Mouse (Mus musculus) myocyte (in vitro differentiated cells): ENCODE measurements at regions not wholly inside any gene's neighbourhood (a gene's known extent, or its start where the extent isn't known, plus 50 kb on each side); places are given as distances from the start of the nearest gene placed in this dataset.

Experiments used
- CEBPB ChIP-seq: IDR thresholded peaks from 2 replicates; pipeline ENCODE4 v1.6.1; 2011; ENCODE audit warnings: mild to moderate bottlenecking, moderate library complexity; ENCODE audit not compliant: poor library complexity, insufficient read depth, severe bottlenecking
- E2F4 ChIP-seq: IDR thresholded peaks from one replicate; pipeline ENCODE4 v1.6.1; 2011; ENCODE audit warnings: mild to moderate bottlenecking, control low read depth, moderate library complexity; ENCODE audit not compliant: insufficient read depth
- MAX ChIP-seq: IDR thresholded peaks from one replicate; pipeline ENCODE4 v1.6.1; 2011; ENCODE audit warnings: low read depth, mild to moderate bottlenecking, control low read depth
- MYOD1 ChIP-seq, 3 experiments: IDR thresholded peaks; one replicate each; pipeline ENCODE4 v1.6.1; 2011; ENCODE audit warnings: control low read depth in 2 of 3, low read depth in 2 of 3, mild to moderate bottlenecking in 2 of 3, moderate library complexity in 1 of 3; ENCODE audit not compliant: insufficient read length in 2 of 3, control insufficient read depth in 1 of 3
- POLR2A ChIP-seq: IDR thresholded peaks from one replicate; pipeline ENCODE4 v1.6.1; 2011; ENCODE audit warnings: low read depth, mild to moderate bottlenecking, control low read depth, moderate library complexity; ENCODE audit not compliant: insufficient read length
- POLR2AphosphoS2 ChIP-seq: IDR thresholded peaks from one replicate; pipeline ENCODE4 v1.6.1; 2011; ENCODE audit warnings: low read depth, control low read depth; ENCODE audit not compliant: insufficient read length
- TCF12 ChIP-seq: IDR thresholded peaks from one replicate; pipeline ENCODE4 v1.6.1; 2011; ENCODE audit warnings: mild to moderate bottlenecking, control low read depth; ENCODE audit not compliant: poor library complexity, insufficient read depth, severe bottlenecking

DNA sequence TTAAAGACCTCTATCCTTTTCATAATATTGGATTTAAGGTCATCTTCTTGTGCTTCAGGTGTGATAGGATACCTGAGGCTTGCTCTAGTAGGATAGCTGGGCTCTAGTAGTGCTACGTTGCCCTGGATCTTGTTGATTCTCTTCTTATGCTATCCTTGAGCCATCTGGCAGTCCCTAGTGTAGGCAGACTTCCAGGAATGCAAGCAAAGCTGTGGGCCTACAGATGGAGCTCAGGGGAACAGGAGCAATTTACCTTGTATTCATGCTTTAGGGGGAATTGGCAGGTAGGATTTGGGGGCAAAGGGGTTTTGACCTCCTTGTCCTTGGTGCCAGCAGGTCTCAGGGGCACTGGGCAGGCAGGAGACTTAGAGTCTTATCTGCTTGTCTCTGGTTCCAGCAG, 297.8 kb upstream of the Dcbld2 start:
- TF ChIP-seq E2F4 (no peak), POLR2AphosphoS2 (no peak), POLR2A (no peak), MAX (no peak), CEBPB (no peak), MYOD1 (IDR thresholded peaks at IDR 0.05; ENCODE audit: control insufficient read depth in 1 of 3, insufficient read length in 2 of 3, low read depth in 2 of 3) (no peak), TCF12 (no peak)
